Mouse (Mus musculus) stomach, embryonic 16.5 days (tissue): ENCODE data around the gene Tbck. TPM values are rescaled to one million over a fixed set of nuclear protein-coding genes. Genes with fewer than 3 reads are reported as not detected.

Experiments used
- ATAC-seq: fragments of 200-750 bp; cut with Nextera tagmentation; 2 replicates; pipeline ENCODE4 v1.8.0; 2017; ENCODE audit warnings: moderate number of reproducible peaks, moderate TSS enrichment; ENCODE audit not compliant: insufficient read depth, low FRiP score
- H3K27ac ChIP-seq: fragments of 300-500 bp; sonication (generic); 2 replicates; pipeline ENCODE4 v1.5.1; 2014; ENCODE audit warnings: low read length
- H3K27me3 ChIP-seq: fragments of 300-500 bp; sonication (generic); 2 replicates; pipeline ENCODE4 v1.6.1; 2014; ENCODE audit warnings: low read length, control low read depth, mixed read lengths; ENCODE audit not compliant: control insufficient read depth, insufficient read depth
- H3K36me3 ChIP-seq: fragments of 300-500 bp; sonication (generic); 2 replicates; pipeline ENCODE4 v1.6.1; 2014; ENCODE audit warnings: low read length; ENCODE audit not compliant: control insufficient read depth, insufficient read depth
- H3K4me1 ChIP-seq: fragments of 300-500 bp; sonication (generic); 2 replicates; pipeline ENCODE4 v1.6.1; 2014; ENCODE audit warnings: low read length, control low read depth, mixed read lengths; ENCODE audit not compliant: control insufficient read depth, insufficient read depth
- H3K4me2 ChIP-seq: fragments of 300-500 bp; sonication (generic); 2 replicates; pipeline ENCODE4 v1.6.1; 2014; ENCODE audit warnings: low read depth, low read length, mixed read lengths
- H3K4me3 ChIP-seq: fragments of 300-500 bp; sonication (generic); replicated peaks from 2 replicates; pipeline ENCODE4 v1.5.1; 2014; ENCODE audit warnings: mild to moderate bottlenecking, low read length
- H3K9ac ChIP-seq: fragments of 300-500 bp; sonication (generic); 2 replicates; pipeline ENCODE4 v1.6.1; 2014; ENCODE audit warnings: low read length
- H3K9me3 ChIP-seq: fragments of 300-500 bp; sonication (generic); replicated peaks from 2 replicates; pipeline ENCODE4 v1.6.1; 2016; ENCODE audit warnings: low read length, control low read depth; ENCODE audit not compliant: control insufficient read depth
- WGBS: fragments of 180-500 bp; shearing (Covaris S2); extraction: QIAGEN DNeasy Blood & Tissue Kit; methylation state at CpG from one replicate; pipeline ENCODE4 v1.1.7; 2014; 5-methylcytosine and 5-hydroxymethylcytosine counted together
- polyA plus RNA-seq: library from polyadenylated mRNA; unstranded; fragments of >200 nt; fragmentation: Nextera tagmentation; extraction: Ambion mirVana; gene quantifications from 2 replicates; pipeline ENCODE4 v1.2.1, GENCODE M21; 2015

Gene Tbck
- polyA plus RNA-seq, 1 experiment from 2014 or later: 17.0 TPM

DNA sequence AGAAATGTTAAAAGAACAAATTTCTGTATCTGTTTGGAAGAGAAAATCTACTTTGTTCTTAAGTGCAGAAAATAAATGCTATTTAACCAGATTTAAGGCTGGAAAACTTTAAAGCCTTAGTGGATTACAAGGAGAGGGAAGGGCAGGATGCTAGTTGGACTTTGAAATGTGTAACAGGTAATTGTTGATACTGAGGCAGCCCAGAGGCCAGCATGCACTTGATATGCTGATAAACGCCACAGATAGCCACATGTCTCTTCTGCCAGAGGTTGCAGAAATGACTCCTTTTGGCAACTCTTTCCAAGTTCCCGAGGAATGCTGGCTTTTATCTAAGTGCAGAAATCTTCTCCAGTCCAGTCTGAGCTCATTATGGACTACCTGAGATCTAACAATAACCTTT, 6.5 kb upstream of the Tbck start:
- H3K4me3 ChIP-seq: no peak overlapping the region
- H3K27ac ChIP-seq: no peak overlapping the region
- H3K4me1 ChIP-seq: peaks cover 1% of the 10 kb centered on the region
- no peaks in the 10 kb centered on the region for H3K9me3 ChIP-seq
- H3K9ac ChIP-seq: no peak overlapping the region
- no peak overlapping the region for H3K4me2 ChIP-seq
- ATAC-seq: no peak
- H3K36me3 ChIP-seq: no peaks in the 10 kb centered on the region
- WGBS: 77% methylated on average over 2 of the region's 2 CpGs
- H3K27me3 ChIP-seq: no peaks in the 10 kb centered on the region

DNA sequence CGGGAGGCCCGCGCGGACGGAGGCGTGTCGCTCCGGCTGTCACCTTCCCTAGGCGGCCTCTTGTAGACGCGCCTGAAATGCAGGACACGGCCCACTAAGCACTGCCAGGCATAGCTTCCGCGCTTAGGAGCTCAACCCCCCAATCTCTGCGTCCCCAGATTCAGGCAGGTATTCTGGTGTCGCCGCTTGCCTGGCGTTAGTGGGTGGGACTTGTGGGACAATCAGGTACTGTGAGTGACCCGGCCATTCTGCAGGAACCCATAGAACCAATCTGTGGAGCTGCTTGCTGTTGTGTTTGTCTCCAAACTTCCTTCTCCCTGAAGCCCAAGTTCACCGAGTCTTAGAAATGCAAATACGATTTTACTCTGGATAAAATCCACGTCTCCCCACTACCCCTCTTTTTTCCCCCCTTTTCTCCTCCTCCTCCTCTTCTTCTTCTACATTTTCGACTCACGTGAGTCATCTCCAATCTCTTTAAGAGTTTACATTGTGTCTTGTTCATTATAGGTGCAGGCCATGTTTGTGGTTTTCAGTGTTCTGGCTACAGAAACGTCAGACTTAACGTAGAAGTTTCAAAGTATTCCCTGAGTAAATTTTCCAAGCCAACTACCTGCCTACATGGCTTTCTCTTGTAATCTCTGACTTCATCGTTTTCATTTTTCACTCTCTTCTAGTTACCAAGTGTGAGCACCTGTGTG, 436 bp downstream of the Tbck start, which contains the start of gene Aimp1:
Gene Aimp1 (minus strand): TSS at position 140 of the 698 bp plus-strand sequence.
- Histone ChIP-seq H3K4me1 (peaks cover 10% of the 10 kb centered on the region), H3K27me3 (no peaks in the 10 kb centered on the region), H3K4me3 (peak within 1 kb of the TSS; percentile 97), H3K36me3 (no peaks in the 10 kb centered on the region), H3K4me2 (peak within 1 kb of the TSS; percentile 90), H3K9ac (peak within 1 kb of the TSS; percentile 92), H3K9me3 (no peaks in the 10 kb centered on the region), H3K27ac (peak within 1 kb of the TSS; percentile 94)
- no peak for ATAC-seq
- WGBS: 1% methylated on average over 27 of the region's 27 CpGs

DNA sequence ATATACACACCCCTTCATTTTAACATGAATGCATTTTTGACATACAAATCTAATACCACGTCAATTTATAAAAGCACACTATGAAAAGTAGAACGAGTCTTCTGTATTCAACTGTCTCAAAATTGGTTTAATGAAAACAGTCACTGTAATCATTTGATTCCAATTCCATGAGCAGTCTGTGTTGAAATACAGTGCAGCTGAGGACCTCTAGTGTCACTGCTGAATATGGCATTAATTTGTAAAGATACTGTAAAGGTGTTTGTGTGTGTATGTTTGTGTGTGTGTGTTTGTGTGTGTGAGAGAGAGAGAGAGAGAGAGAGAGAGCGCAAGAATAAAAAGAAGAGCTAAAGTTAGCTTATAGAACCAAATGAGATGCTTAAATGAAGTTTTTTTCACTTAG, 17.4 kb downstream of the Tbck start:
- WGBS: 65% methylated on average over 3 of the region's 3 CpGs
- no peak overlapping the region for H3K27ac ChIP-seq
- no peaks in the 10 kb centered on the region for H3K36me3 ChIP-seq
- H3K9ac ChIP-seq: no peak overlapping the region
- H3K9me3 ChIP-seq: no peaks in the 10 kb centered on the region
- no peaks in the 10 kb centered on the region for H3K4me1 ChIP-seq
- H3K4me3 ChIP-seq: no peak overlapping the region
- no peak overlapping the region for H3K4me2 ChIP-seq
- no peak for ATAC-seq
- H3K27me3 ChIP-seq: no peaks in the 10 kb centered on the region

DNA sequence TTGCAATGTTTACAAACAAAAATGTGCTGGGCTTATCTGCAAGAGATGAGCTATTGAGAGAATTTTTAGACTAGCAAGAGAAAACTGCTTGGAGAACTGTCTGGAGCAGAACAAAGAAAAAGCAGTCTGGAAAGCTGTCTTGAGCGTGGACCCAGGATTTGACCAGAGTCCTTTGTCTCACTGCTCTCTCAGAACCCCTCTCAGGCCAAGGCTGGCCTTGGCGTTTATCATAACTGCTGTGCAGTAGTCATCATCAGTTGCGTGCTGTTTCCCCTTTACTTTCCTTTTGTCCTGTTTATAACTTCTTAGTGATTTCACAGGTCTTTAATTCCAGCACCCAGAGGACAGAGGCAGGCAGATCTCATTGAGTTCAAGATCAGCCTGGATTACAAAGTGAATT, 20.3 kb downstream of the Tbck start:
- H3K4me1 ChIP-seq: no peaks in the 10 kb centered on the region
- H3K27me3 ChIP-seq: no peaks in the 10 kb centered on the region
- no peaks in the 10 kb centered on the region for H3K9me3 ChIP-seq
- no peak overlapping the region for H3K27ac ChIP-seq
- no peak overlapping the region for H3K9ac ChIP-seq
- H3K4me3 ChIP-seq: no peak overlapping the region
- H3K4me2 ChIP-seq: no peak overlapping the region
- no peak for ATAC-seq
- 77% methylated on average over 3 of the region's 3 CpGs for WGBS
- H3K36me3 ChIP-seq: no peaks in the 10 kb centered on the region

DNA sequence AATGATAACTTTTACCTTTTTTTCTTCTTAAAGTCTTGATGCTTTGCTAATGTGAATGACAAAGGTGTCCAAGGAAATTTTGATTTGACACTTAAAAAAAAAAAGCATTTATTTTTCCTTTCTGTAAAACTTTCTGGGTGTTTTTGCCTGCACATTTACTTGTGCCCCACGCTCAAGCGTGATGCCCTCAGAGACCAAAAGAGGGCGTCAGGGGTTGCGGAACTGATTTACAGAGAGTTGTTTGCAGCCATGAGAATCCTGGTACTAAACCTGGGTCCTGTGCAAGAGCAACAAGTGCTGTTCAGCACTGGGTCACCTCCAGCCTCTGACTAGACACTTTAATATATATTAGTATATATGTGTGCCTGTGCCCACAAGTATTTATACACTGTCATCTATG, 23.0 kb downstream of the Tbck start:
- Histone ChIP-seq H3K4me2 (no peak overlapping the region), H3K4me1 (no peaks in the 10 kb centered on the region), H3K9me3 (no peaks in the 10 kb centered on the region), H3K27ac (no peak overlapping the region), H3K9ac (no peak overlapping the region), H3K36me3 (no peaks in the 10 kb centered on the region), H3K27me3 (no peaks in the 10 kb centered on the region), H3K4me3 (no peak overlapping the region)
- ATAC-seq: no peak
- 83% methylated on average over 4 of the region's 4 CpGs for WGBS

DNA sequence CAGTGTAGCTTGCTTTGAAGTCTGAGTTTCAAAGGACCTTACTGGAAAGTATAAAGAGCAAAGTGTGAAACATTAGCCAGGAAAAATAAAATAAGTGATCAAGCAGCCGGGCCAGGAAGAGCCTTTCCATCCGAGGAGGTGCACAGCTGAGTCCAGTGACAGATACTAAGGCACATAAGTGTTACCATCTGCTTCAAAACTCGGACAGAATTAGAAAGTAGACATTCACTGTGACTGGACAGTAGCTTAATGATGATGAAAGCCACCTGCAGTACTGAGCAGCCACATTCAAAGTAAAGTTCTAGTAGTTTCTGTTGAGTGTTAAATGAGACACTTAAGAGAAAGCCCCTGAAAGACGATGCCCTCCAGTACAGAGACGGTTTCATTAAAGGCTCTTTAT, 30.0 kb downstream of the Tbck start:
- WGBS: 40% methylated on average over 5 of the region's 5 CpGs

DNA sequence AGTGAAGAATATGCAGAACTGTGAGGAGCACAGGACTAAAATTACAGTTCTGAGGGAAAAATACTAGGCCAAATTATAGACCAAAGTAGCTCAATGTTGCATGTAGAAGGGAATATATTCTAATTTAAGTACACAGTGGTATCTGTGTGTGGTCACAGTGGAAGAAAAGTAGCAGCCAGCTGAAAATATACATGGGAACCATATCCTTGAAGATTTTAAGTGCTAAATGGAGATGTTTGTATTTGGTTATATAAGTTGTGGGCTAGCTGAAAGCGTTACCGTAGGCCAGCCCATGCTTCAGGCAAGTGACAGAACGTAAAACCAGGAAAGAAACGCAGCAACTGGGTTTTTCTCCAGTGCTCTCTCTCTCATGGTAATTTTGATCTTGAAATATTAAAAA, 33.4 kb downstream of the Tbck start:
- WGBS: 91% methylated on average over 4 of the region's 4 CpGs
- no peak for ATAC-seq
- no peak overlapping the region for H3K27ac ChIP-seq
- H3K9me3 ChIP-seq: no peaks in the 10 kb centered on the region
- no peak overlapping the region for H3K9ac ChIP-seq
- no peak overlapping the region for H3K4me3 ChIP-seq
- H3K27me3 ChIP-seq: no peaks in the 10 kb centered on the region
- H3K4me1 ChIP-seq: no peaks in the 10 kb centered on the region
- H3K4me2 ChIP-seq: no peak overlapping the region
- no peaks in the 10 kb centered on the region for H3K36me3 ChIP-seq

More for the DNA sequence above, 30.0 kb downstream of the Tbck start:
- Histone ChIP-seq H3K9me3 (no peaks in the 10 kb centered on the region), H3K4me3 (no peak overlapping the region), H3K4me1 (no peaks in the 10 kb centered on the region), H3K36me3 (no peaks in the 10 kb centered on the region), H3K4me2 (no peak overlapping the region), H3K27me3 (no peaks in the 10 kb centered on the region), H3K9ac (no peak overlapping the region), H3K27ac (no peak overlapping the region)
- ATAC-seq: peak; percentile 47

DNA sequence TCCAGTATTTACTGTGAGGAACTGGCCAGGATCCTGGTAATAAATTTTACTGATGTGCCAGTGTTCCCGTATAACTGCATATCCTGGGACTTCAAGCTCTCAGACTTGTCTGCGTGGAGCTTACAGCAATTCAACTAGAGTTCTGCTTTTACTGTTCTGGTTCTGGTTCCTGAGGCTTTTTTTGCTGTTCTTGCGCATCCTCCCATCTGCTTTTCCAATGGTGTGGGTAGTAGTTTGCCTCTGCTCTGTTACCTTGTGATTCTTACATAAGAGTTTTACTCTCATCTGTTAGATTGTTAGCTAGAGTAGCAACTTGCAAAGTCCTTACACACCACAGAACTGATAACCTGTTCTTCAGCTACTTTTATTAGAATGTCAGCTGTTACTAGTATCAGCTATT, 40.4 kb downstream of the Tbck start:
- H3K9ac ChIP-seq: no peak overlapping the region
- no peaks in the 10 kb centered on the region for H3K9me3 ChIP-seq
- H3K27me3 ChIP-seq: no peaks in the 10 kb centered on the region
- ATAC-seq: no peak
- no peak overlapping the region for H3K4me2 ChIP-seq
- WGBS: 85% methylated on average over 3 of the region's 3 CpGs
- H3K4me3 ChIP-seq: no peak overlapping the region
- H3K4me1 ChIP-seq: no peaks in the 10 kb centered on the region
- peaks cover 4% of the 10 kb centered on the region; the same call in 1 of the 2 replicates for H3K36me3 ChIP-seq
- H3K27ac ChIP-seq: no peak overlapping the region

DNA sequence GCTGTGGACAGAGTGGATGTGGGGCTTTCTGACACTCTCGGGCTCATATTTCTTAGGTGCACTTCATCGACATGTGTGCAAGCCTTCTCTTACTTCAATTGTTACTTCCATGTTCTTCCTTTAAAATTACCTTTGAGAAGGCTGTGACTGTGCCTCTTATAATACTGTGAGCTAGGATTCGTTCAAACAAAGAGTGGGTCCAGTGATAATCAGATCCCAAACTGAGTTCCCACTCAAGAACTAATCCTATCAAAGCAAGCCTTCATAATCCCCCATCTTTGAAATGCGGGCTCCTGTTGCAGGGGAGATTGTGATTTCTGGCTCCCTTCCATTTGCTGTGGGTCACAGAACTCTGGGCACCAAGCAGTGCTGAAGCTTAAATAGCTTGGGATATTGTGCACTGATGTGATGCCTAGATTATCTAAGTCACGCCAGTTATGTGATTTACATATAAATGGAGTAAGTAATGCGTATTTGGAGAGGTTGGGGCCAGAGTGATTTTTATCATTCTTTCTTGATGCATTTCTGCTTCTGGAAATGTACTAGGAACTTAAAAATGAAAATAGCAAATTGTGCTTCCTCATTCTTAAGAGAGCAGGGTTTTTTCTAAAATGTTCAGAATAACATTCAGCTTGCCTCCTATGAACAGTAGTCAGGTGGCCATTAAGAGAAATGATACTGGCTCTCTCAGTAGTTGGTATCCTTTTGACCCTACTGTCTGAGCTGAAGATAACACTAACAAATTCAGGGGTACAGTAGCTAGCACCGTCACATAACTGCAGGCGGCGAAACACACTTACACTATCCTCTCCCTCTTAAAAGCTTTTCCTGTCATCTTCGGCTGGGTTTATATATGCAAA, 60.6 kb downstream of the Tbck start:
- Histone ChIP-seq H3K27me3 (no peaks in the 10 kb centered on the region), H3K9me3 (no peaks in the 10 kb centered on the region), H3K27ac (no peak overlapping the region), H3K4me3 (no peak overlapping the region), H3K36me3 (no peaks in the 10 kb centered on the region), H3K4me1 (no peaks in the 10 kb centered on the region), H3K9ac (no peak overlapping the region), H3K4me2 (no peak overlapping the region)
- no peak for ATAC-seq
- 77% methylated on average over 10 of the region's 10 CpGs for WGBS
